Mouse (Mus musculus) brain, embryonic 14.5 days (tissue): ENCODE measurements at regions not wholly inside any gene's neighbourhood (a gene's known extent, or its start where the extent isn't known, plus 50 kb on each side); places are given as distances from the start of the nearest gene placed in this dataset.

Experiments used
- CTCF ChIP-seq: fragments of 200-500 bp; IDR thresholded peaks from 2 replicates; pipeline ENCODE4 v1.5.1; 2012; ENCODE audit warnings: inconsistent platforms, mild to moderate bottlenecking, moderate library complexity, borderline replicate concordance; ENCODE audit not compliant: insufficient read depth, insufficient read length; ENCODE audit errors: extremely low read depth
- POLR2A ChIP-seq: fragments of 200-500 bp; IDR thresholded peaks from 2 replicates; pipeline ENCODE4 v1.6.1; 2012; ENCODE audit warnings: mild to moderate bottlenecking, inconsistent platforms, borderline replicate concordance; ENCODE audit not compliant: poor library complexity, insufficient read depth, insufficient read length, severe bottlenecking; ENCODE audit errors: extremely low read depth

DNA sequence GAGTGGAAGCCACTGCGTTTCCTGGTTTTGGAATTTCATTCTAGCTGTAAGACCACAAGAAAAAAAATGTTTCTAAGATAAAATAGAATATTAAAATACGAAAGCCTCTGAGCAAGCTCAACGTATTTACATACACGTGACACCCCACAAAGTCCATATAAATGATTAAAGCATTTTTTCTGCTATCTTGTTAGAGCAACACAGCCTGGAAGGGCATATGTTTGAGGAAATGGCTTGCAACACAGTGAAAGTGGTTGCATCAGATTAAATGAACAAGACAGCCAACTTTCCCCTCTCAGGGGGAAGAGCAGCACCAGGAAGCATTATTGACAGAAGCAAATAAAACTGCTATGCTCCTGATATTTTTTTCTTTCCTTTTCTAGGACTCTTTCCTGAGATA, 146.8 kb downstream of the Izumo3 start:
- TF ChIP-seq POLR2A (no peak), CTCF (no peak)
